Mouse (Mus musculus) testis, adult 2 months (tissue): ENCODE data around the gene Runx2.

ENCODE experiments used
- CTCF ChIP-seq: fragments of 200-500 bp; IDR thresholded peaks from 2 replicates; pipeline ENCODE4 v1.5.1; 2012; ENCODE audit warnings: low read depth, mild to moderate bottlenecking, inconsistent platforms, low read length, moderate library complexity; ENCODE audit not compliant: control insufficient read depth, insufficient read depth, insufficient replicate concordance
- POLR2A ChIP-seq: fragments of 200-500 bp; IDR thresholded peaks from 2 replicates; pipeline ENCODE4 v1.6.1; 2012; ENCODE audit warnings: low read depth, mild to moderate bottlenecking, inconsistent platforms, low read length, moderate library complexity; ENCODE audit not compliant: control insufficient read depth

- TF ChIP-seq CTCF (no peak), POLR2A (no peak)
These were observed 273.9 kb downstream of the Runx2 start for GRCm38 (mm10) chr17:44540699-44541098.
